Mouse (Mus musculus) olfactory bulb, adult 2 months (tissue): ENCODE measurements around the gene Fstl5. TPM values are rescaled to one million over a fixed set of nuclear protein-coding genes. Genes with fewer than 3 reads are reported as not detected.

Source experiments
- H3K27ac ChIP-seq: fragments of 200-500 bp; 2 replicates; pipeline ENCODE4 v1.5.1; 2012; ENCODE audit warnings: low read depth, low read length; ENCODE audit not compliant: insufficient read depth
- H3K4me1 ChIP-seq: fragments of 200-500 bp; 2 replicates; pipeline ENCODE4 v1.6.1; 2012; ENCODE audit warnings: low read length; ENCODE audit not compliant: control insufficient read depth, insufficient read depth
- H3K4me3 ChIP-seq: fragments of 200-500 bp; 2 replicates; pipeline ENCODE4 v1.5.1; 2012; ENCODE audit warnings: mild to moderate bottlenecking, low read depth, low read length, moderate library complexity; ENCODE audit not compliant: insufficient read depth
- CTCF ChIP-seq: fragments of 200-500 bp; IDR thresholded peaks from 2 replicates; pipeline ENCODE4 v1.5.1; 2012; ENCODE audit warnings: low read depth, mild to moderate bottlenecking, low read length, moderate library complexity; ENCODE audit not compliant: insufficient read depth
- POLR2A ChIP-seq: fragments of 200-500 bp; IDR thresholded peaks from 2 replicates; pipeline ENCODE4 v1.6.1; 2012; ENCODE audit warnings: mild to moderate bottlenecking, low read depth, low read length, moderate library complexity; ENCODE audit not compliant: insufficient read depth
- WGBS: fragments of 180-500 bp; shearing (Covaris S2); methylation state at CpG from one replicate; pipeline ENCODE4 v1.1.7; 2018; 5-methylcytosine and 5-hydroxymethylcytosine counted together
- polyA plus RNA-seq: library from polyadenylated mRNA; stranded (reverse); fragments of >200 nt; gene quantifications from 2 replicates; pipeline ENCODE4 v1.2.4, GENCODE M21; 2012; ENCODE audit warnings: low replicate concordance; ENCODE audit not compliant: missing spikeins, insufficient read depth, insufficient read length

The Fstl5 gene
- not detected in 2 replicates for polyA plus RNA-seq

- no peaks in the 10 kb centered on the region; the same call in 1 of the 2 replicates for H3K4me1 ChIP-seq
- TF ChIP-seq POLR2A (no peak), CTCF (no peak)
- WGBS: under 1% methylated on average over 28 of the region's 28 CpGs
- H3K4me3 ChIP-seq: peak within 1 kb of the TSS; percentile 95
- no peak within 1 kb of the TSS for H3K27ac ChIP-seq
Observed at GRCm38 (mm10) chr3:76074060-76074707, at the start of gene Fstl5. Fstl5 (plus strand) TSS chr3:76074270.

- H3K4me3 ChIP-seq: no peak overlapping the region
- H3K4me1 ChIP-seq: no peaks in the 10 kb centered on the region
- H3K27ac ChIP-seq: no peak overlapping the region
- no peak for TF ChIP-seq CTCF
- no peak for TF ChIP-seq POLR2A
Observed at GRCm38 (mm10) chr3:76025523-76025922, 48.5 kb upstream of the Fstl5 start.

GRCm38 (mm10) chr3:76051124-76051523 is 22.9 kb upstream of the Fstl5 start:
- TF ChIP-seq CTCF (no peak), POLR2A (no peak)
- no peak overlapping the region for H3K4me3 ChIP-seq
- 84% methylated on average over 3 of the region's 3 CpGs for WGBS
- H3K4me1 ChIP-seq: no peaks in the 10 kb centered on the region
- no peak overlapping the region for H3K27ac ChIP-seq

GRCm38 (mm10) chr3:76061996-76062395 is 12.1 kb upstream of the Fstl5 start:
- 94% methylated on average over 1 of the region's 1 CpGs for WGBS
- Histone ChIP-seq H3K27ac (no peak overlapping the region), H3K4me1 (no peaks in the 10 kb centered on the region), H3K4me3 (no peak overlapping the region)
- no peak for TF ChIP-seq POLR2A
- TF ChIP-seq CTCF: no peak

GRCm38 (mm10) chr3:76067920-76068319 is 6.2 kb upstream of the Fstl5 start:
- H3K4me1 ChIP-seq: no peaks in the 10 kb centered on the region; the same call in 1 of the 2 replicates
- WGBS: 0% methylated on average over 3 of the region's 3 CpGs
- H3K4me3 ChIP-seq: no peak overlapping the region
- TF ChIP-seq CTCF: no peak
- TF ChIP-seq POLR2A: no peak
- H3K27ac ChIP-seq: no peak overlapping the region

- 92% methylated on average over 7 of the region's 7 CpGs for WGBS
- no peak overlapping the region for H3K4me3 ChIP-seq
- H3K27ac ChIP-seq: no peak overlapping the region
- TF ChIP-seq CTCF: no peak
- no peak for TF ChIP-seq POLR2A
- H3K4me1 ChIP-seq: no peaks in the 10 kb centered on the region; the same call in 1 of the 2 replicates
Observed at GRCm38 (mm10) chr3:76072826-76073225, 1.2 kb upstream of the Fstl5 start.

GRCm38 (mm10) chr3:76140445-76140844 is 66.4 kb downstream of the Fstl5 start:
- Histone ChIP-seq H3K4me1 (no peaks in the 10 kb centered on the region), H3K4me3 (no peak overlapping the region), H3K27ac (no peak overlapping the region)
- no peak for TF ChIP-seq CTCF
- TF ChIP-seq POLR2A: no peak
- 66% methylated on average over 1 of the region's 1 CpGs for WGBS

GRCm38 (mm10) chr3:76147846-76148245 is 73.8 kb downstream of the Fstl5 start:
- TF ChIP-seq CTCF (no peak), POLR2A (no peak)
- Histone ChIP-seq H3K4me1 (no peaks in the 10 kb centered on the region), H3K27ac (no peak overlapping the region), H3K4me3 (no peak overlapping the region)
- 94% methylated on average over 11 of the region's 11 CpGs for WGBS

- no peak for TF ChIP-seq POLR2A
- no peak for TF ChIP-seq CTCF
- WGBS: 94% methylated on average over 2 of the region's 2 CpGs
- no peaks in the 10 kb centered on the region for H3K4me1 ChIP-seq
Observed at GRCm38 (mm10) chr3:76238834-76239233, 164.8 kb downstream of the Fstl5 start.

GRCm38 (mm10) chr3:76251385-76251784 is 177.3 kb downstream of the Fstl5 start:
- WGBS: 50% methylated on average over 1 of the region's 1 CpGs
- TF ChIP-seq POLR2A (no peak), CTCF (no peak)
- Histone ChIP-seq H3K4me3 (no peak overlapping the region), H3K27ac (no peak overlapping the region), H3K4me1 (no peaks in the 10 kb centered on the region)

More at GRCm38 (mm10) chr3:76238834-76239233, 164.8 kb downstream of the Fstl5 start:
- no peak overlapping the region for H3K4me3 ChIP-seq
- H3K27ac ChIP-seq: no peak overlapping the region
